Mouse (Mus musculus): Measurements from ENCODE around the gene Bahcc1. TPM values are rescaled to one million over a fixed set of nuclear protein-coding genes. Genes with fewer than 3 reads are reported as not detected.

The Bahcc1 gene
- polyA plus RNA-seq, 1 experiment from 2014 or later: 19.5 TPM

DNA sequence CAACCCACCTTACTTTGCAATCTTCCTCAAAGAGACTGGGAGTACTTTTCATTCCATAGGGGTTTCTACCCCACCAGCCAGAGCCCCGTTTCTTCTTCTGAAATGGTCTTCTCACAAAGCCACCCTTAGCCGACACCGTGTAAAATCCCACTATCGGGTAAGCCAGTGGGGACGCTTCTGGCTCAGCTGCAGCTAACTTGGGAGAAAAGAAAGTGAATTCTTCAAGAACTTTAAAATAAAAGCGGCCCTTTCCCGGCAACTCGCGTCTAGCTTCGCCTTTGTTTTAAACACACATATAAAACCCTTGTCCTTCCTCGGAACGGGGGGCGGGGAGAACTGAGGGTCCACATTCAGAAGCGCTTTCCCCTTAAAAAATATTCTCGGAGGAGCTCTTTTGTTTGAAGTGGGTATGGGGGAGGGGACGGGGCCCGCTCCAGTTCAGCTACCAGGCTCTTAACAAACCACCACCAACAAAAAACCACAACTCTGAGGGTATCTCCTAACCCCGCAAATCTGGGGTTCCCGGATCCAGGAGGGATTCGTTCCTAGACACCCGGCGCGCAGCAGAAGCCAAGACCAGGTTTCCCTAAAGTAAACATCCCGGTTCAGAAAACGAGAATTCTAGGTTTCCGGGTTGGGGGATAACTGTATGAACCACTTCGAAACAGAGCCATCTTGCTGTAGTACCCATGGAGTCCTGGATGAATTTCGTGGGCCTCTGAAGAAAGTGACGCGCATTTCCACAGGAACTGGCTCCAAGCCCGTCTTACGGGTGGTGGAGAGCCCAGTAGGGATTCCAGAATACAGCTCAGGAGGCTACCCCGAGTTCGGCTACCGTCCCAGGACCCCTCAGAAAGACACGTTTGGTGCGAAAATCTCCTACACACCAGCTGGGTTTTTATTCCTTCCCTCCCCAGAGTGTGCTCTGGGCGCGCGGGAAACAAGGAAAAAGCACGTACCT is 44.0 kb upstream of the Bahcc1 start:
- Histone ChIP-seq H3K4me2 (replicated peaks) (peak overlapping the region; percentile 98), H3K36me3 (no peaks in the 10 kb centered on the region), H3K27ac (peak overlapping the region; percentile 98), H3K9me3 (no peaks in the 10 kb centered on the region), H3K9ac (replicated peaks) (peak overlapping the region; percentile 100), H3K4me1 (replicated peaks) (peaks cover 48% of the 10 kb centered on the region), H3K27me3 (0 out of 2 replicates have a peak, but pooled peaks cover 3% of the 10 kb centered on the region), H3K4me3 (replicated peaks) (peak overlapping the region; percentile 87)
- 0 out of 2 replicates have a peak, but pooled peaks have one; percentile 0 for ATAC-seq
- under 1% methylated on average over 41 of the region's 41 CpGs for WGBS

DNA sequence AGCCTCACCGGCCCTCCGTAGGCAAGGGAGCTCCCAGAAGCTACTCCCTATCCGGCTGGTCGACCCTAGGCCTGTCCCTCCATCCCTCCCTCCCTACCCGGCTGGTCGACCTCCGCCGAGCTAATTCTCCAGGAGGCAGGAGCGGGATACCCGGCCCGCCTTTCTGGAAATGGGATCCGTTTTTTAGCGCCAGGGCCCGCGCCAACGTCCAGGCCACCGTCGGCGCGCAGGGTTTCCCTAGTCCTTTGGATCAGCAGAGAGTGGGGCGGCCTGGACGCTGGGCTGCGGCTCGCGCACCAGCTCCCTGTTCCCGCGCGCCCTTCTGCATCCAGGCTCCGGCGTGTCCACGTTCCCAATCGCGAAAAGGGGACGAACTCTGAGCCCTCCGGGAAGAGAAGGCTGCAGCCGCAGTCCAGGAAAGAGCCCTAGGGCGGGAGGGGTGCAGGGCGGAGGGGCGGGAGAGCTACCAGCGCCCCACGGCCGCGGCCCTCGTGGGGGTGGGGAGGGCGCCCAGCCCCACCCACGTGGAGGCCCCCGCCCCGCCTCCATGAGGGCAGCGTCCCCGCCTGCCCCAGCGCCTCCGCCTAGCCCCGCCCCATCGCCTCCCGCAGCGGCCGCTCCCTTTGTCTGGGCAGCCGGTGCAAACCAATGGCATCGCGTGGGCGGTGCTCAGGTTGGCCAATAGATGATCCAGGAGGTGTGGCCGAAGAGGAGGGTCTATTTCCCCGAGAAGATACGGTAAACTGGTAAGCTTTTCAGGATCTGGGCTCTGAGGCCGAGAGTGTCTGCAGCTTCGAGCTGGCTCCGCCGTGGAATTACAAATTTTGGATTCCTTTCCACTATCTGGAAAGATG is 43.1 kb upstream of the Bahcc1 start:
- ATAC-seq: peak; percentile 95

DNA sequence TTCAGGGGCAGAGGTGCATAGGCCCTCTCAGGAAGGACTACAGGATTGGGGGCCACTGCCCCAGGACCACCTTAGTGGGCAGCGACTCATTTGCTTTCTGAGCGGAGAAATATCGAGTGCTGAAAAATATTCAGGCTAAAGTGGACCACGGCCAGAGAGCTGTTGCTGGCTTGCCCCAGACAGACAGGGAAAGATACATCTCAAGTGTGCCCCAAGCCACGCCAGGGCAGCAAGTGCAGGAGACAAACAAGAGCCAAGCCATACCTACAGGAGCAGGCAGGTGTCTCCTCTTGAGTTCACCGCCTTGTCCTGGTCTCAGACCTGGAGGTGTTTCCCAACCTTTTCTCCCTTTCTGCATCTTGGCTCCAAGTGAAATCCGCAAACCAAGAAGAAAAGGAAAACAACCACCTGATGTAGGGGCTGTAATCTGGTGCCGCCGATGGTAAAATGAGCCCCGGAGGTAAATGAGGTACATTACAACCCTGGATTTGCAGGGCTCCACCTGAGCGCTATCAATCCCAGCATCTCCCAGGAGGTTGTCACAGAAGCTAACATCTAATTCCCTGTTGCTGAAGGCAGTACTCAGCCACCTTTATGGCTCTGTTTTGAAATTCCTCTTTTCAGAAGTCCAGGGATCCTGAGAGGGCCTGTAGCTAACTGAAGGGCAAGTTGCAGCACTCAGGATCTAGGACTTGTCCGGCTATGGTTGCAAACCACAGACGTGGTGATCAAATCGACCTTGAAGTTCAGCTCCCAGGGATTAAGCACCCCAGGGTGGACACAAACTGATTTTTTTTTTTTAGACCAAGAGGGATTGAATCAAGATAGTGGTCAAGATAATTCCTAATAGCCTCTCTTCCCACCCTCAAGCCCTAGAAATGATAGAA is 42.0 kb upstream of the Bahcc1 start:
- Histone ChIP-seq H3K9ac (replicated peaks) (peak overlapping the region; percentile 100), H3K36me3 (no peaks in the 10 kb centered on the region), H3K4me2 (replicated peaks) (peak overlapping the region; percentile 98), H3K27ac (peak overlapping the region; percentile 98), H3K4me3 (replicated peaks) (peak overlapping the region; percentile 87), H3K9me3 (no peaks in the 10 kb centered on the region), H3K4me1 (replicated peaks) (peaks cover 28% of the 10 kb centered on the region), H3K27me3 (0 out of 2 replicates have a peak, but pooled peaks cover 3% of the 10 kb centered on the region)
- 30% methylated on average over 14 of the region's 14 CpGs for WGBS
- ATAC-seq: peak; percentile 2; the same call in 1 of the 2 replicates

More for the DNA sequence above, 43.1 kb upstream of the Bahcc1 start:
- Histone ChIP-seq H3K9ac (replicated peaks) (peak overlapping the region; percentile 100), H3K4me3 (replicated peaks) (peak overlapping the region; percentile 87), H3K36me3 (no peaks in the 10 kb centered on the region), H3K27ac (peak overlapping the region; percentile 98), H3K4me1 (replicated peaks) (peaks cover 39% of the 10 kb centered on the region), H3K9me3 (no peaks in the 10 kb centered on the region), H3K4me2 (replicated peaks) (peak overlapping the region; percentile 98), H3K27me3 (0 out of 2 replicates have a peak, but pooled peaks cover 3% of the 10 kb centered on the region)
- under 1% methylated on average over 60 of the region's 68 CpGs for WGBS

DNA sequence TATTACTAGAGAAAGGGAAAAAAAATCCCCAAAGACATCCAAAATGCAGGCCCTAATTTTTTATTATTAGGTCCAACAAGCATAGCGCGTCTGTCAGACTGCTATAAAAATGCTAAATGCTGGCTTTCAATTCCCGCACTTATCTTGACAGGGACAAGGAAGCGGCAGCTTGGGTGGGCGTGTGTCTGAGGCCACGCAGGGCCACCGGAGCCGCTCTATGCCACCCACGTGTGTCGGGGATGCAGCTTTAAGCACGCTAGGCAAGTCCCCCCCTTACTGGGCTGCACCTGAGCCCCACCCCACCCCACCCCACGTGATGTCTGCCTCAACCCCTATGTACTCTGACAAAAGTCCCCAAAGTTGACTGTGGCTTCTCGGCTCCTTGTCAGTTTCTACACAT is 33.9 kb upstream of the Bahcc1 start:
- H3K9me3 ChIP-seq: no peaks in the 10 kb centered on the region
- 0 out of 2 replicates have a peak, but pooled peaks cover 3% of the 10 kb centered on the region for H3K4me1 ChIP-seq (replicated peaks)
- no peak overlapping the region for H3K27ac ChIP-seq
- H3K9ac ChIP-seq (replicated peaks): no peak overlapping the region
- H3K4me3 ChIP-seq (replicated peaks): no peak overlapping the region
- H3K4me2 ChIP-seq (replicated peaks): no peak overlapping the region
- 34% methylated on average over 13 of the region's 13 CpGs for WGBS
- no peak for ATAC-seq
- no peaks in the 10 kb centered on the region for H3K36me3 ChIP-seq
- no peaks in the 10 kb centered on the region for H3K27me3 ChIP-seq

DNA sequence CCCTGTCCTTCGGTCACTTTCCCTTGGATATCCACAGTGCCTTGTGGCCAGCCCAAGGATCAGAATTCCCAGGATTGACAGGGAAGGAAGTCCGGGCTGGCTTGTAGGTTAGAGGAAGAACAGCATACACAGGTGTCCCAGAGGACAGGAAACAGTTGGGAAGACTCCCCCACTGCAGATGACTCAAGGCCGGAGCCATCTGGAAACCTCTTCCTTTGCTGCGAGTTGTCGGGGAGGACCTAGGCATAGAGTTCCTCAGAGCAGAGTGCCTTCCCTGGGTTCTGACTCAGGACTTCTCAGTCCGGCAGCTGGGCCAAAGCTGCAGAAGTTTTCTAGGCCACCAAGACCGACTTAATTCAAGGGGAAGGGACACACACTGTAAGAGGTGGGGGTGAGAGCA is 33.0 kb upstream of the Bahcc1 start:
- H3K4me3 ChIP-seq (replicated peaks): no peak overlapping the region
- no peaks in the 10 kb centered on the region for H3K9me3 ChIP-seq
- no peak for ATAC-seq
- WGBS: 72% methylated on average over 7 of the region's 7 CpGs
- H3K4me1 ChIP-seq (replicated peaks): 0 out of 2 replicates have a peak, but pooled peaks cover 3% of the 10 kb centered on the region
- no peak overlapping the region for H3K4me2 ChIP-seq (replicated peaks)
- no peak overlapping the region for H3K27ac ChIP-seq
- no peaks in the 10 kb centered on the region for H3K36me3 ChIP-seq
- no peaks in the 10 kb centered on the region for H3K27me3 ChIP-seq
- no peak overlapping the region for H3K9ac ChIP-seq (replicated peaks)

DNA sequence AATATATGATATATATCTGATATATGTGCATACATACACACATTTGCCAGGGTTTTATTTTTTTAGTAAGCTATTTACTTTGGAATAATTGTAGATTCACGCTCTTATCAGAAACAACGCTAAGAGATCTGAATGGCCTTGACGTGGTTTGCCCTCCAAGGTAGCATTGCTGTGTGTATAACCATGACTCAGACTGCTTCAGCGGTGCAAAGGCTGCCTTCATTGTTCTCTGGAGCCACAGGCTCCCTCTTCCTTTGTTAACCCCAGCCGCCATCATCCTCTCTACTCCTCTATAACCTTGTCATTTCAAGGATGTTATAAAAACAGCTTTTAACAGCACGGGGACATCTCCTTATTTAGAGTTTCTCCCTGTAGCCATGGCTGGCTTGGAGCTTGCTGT is 32.1 kb upstream of the Bahcc1 start:
- 76% methylated on average over 6 of the region's 6 CpGs for WGBS
- Histone ChIP-seq H3K27me3 (no peaks in the 10 kb centered on the region), H3K9ac (replicated peaks) (no peak overlapping the region), H3K4me3 (replicated peaks) (no peak overlapping the region), H3K36me3 (no peaks in the 10 kb centered on the region), H3K27ac (no peak overlapping the region), H3K9me3 (no peaks in the 10 kb centered on the region), H3K4me1 (replicated peaks) (0 out of 2 replicates have a peak, but pooled peaks cover 3% of the 10 kb centered on the region), H3K4me2 (replicated peaks) (no peak overlapping the region)
- no peak for ATAC-seq

DNA sequence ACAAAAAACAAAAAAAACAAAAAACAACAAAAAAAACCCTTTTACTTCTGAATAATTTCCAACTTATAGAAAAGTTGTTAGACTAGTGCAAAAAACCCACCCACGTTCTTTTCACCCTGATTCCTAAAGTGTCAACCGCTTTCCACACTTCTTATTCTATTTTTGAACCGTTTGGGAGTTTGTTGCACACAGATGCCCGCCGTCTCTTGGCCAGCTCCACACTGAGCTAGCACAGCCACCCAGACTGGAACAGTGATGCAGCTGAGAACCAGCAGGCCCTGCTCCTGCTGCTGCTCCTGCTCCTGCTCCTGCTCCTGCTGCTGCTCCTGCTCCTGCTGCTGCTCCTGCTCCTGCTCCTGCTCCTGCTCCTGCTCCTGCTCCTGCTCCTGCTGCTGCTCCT is 28.5 kb upstream of the Bahcc1 start:
- WGBS: 95% methylated on average over 5 of the region's 5 CpGs
- no peaks in the 10 kb centered on the region for H3K27me3 ChIP-seq
- ATAC-seq: no peak
- no peak overlapping the region for H3K4me3 ChIP-seq (replicated peaks)
- no peak overlapping the region for H3K4me2 ChIP-seq (replicated peaks)
- no peaks in the 10 kb centered on the region for H3K4me1 ChIP-seq (replicated peaks)
- no peak overlapping the region for H3K9ac ChIP-seq (replicated peaks)
- H3K36me3 ChIP-seq: no peaks in the 10 kb centered on the region
- no peak overlapping the region for H3K27ac ChIP-seq
- H3K9me3 ChIP-seq: no peaks in the 10 kb centered on the region

DNA sequence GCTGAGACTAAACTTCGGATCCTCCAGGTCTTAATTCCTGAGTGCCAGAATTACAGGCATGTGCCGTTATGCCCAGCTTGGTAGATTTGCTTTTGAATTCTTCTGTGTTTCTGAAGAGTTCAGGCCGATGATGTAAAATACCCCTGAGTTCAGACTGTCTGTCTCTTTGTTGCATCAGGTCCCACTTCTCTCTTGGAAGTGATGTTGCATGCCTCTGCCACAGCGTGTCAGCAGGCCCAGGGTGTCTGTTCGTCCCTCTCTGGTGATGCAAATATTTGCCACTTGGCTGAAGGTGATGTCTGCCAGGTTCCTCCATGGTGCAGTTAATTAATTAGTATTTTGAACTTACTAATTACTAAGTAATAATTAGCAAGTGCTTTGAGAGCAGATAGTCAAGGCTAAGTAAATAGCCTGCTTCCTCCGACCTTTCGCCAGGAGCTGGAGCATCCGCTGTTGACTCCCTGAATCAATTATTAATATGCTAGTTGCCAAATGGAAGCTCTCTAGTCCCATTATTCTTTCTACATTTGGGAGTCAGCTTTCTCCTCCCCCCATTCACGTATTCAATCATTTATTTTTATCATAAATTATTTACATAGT is 26.6 kb upstream of the Bahcc1 start:
- no peaks in the 10 kb centered on the region for H3K4me1 ChIP-seq (replicated peaks)
- H3K9ac ChIP-seq (replicated peaks): no peak overlapping the region
- no peak overlapping the region for H3K27ac ChIP-seq
- no peaks in the 10 kb centered on the region for H3K36me3 ChIP-seq
- no peak overlapping the region for H3K4me2 ChIP-seq (replicated peaks)
- WGBS: 68% methylated on average over 9 of the region's 9 CpGs
- H3K9me3 ChIP-seq: no peaks in the 10 kb centered on the region
- no peak overlapping the region for H3K4me3 ChIP-seq (replicated peaks)
- no peak for ATAC-seq
- no peaks in the 10 kb centered on the region for H3K27me3 ChIP-seq

DNA sequence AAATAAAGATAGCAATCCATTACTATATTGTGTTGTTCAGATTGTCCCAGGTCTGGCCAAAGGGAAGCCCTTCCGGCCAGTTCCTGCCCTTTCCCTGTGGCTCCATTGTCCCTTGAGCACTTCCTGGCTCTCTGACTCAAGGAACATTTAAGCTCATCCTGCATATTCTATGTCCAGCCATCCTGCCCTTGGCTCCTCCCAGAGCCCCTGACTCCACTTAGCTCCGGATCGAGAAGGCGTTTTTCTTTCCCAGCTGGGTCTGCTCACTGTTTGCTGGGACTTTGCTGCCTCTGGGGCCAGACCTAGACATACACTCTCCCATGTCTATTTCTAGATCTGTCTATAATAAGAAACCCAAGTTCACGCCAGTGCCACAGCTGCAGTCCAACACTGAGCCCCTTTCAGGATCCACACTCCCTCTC is 26.1 kb upstream of the Bahcc1 start:
- Histone ChIP-seq H3K36me3 (no peaks in the 10 kb centered on the region), H3K4me1 (replicated peaks) (no peaks in the 10 kb centered on the region), H3K4me3 (replicated peaks) (no peak overlapping the region), H3K9me3 (no peaks in the 10 kb centered on the region), H3K4me2 (replicated peaks) (no peak overlapping the region), H3K27me3 (no peaks in the 10 kb centered on the region), H3K9ac (replicated peaks) (no peak overlapping the region), H3K27ac (no peak overlapping the region)
- 61% methylated on average over 5 of the region's 5 CpGs for WGBS
- ATAC-seq: no peak

DNA sequence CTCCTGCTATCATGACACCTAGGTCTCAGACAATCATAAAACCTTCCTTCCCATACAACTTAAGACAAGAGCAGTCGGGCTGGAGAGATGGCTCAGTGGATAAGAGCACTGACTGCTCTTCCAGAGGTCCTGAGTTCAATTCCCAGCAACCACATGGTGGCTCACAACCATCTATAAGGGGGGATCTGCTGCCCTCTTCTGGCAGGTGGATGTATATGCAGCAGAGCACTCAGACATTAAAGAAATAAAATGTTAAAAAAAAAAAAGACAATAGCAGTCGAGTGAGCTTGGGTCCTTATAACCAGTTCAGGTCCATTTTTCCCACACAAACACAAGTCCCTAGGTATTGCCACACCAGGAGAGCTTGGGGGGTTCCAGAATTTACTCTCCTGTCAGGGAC is 23.9 kb upstream of the Bahcc1 start:
- Histone ChIP-seq H3K4me1 (replicated peaks) (no peaks in the 10 kb centered on the region), H3K36me3 (no peaks in the 10 kb centered on the region), H3K4me3 (replicated peaks) (no peak overlapping the region), H3K27me3 (no peaks in the 10 kb centered on the region), H3K27ac (no peak overlapping the region), H3K9me3 (no peaks in the 10 kb centered on the region; the same call in 1 of the 2 replicates), H3K9ac (replicated peaks) (no peak overlapping the region), H3K4me2 (replicated peaks) (no peak overlapping the region)
- no peak for ATAC-seq
- 70% methylated on average over 2 of the region's 2 CpGs for WGBS

DNA sequence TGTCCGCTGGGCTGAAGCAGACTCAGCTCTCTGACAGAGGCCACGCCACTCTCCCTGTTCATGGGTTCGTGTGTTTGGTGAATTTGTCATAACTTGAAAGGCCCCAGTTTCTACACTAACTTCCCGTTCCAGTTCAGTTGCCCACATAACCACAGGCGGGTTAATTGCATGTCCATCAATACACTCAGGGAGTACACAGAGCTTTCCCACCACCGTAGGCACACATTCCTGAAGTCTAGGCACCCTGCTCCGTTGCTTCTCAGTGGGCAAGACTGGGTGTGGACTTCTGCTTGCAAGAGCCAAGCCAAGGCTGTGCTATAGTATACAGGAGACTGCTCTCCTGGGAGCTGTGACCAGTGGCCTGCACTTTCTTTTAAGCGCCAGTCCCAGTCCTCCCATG is 23.3 kb upstream of the Bahcc1 start:
- ATAC-seq: no peak
- no peaks in the 10 kb centered on the region; the same call in 1 of the 2 replicates for H3K9me3 ChIP-seq
- H3K4me3 ChIP-seq (replicated peaks): no peak overlapping the region
- no peak overlapping the region for H3K9ac ChIP-seq (replicated peaks)
- H3K36me3 ChIP-seq: no peaks in the 10 kb centered on the region
- no peaks in the 10 kb centered on the region for H3K27me3 ChIP-seq
- H3K27ac ChIP-seq: no peak overlapping the region
- H3K4me2 ChIP-seq (replicated peaks): no peak overlapping the region
- no peaks in the 10 kb centered on the region for H3K4me1 ChIP-seq (replicated peaks)
- WGBS: 77% methylated on average over 8 of the region's 8 CpGs
